In genomic region chr8:44878208-44878607, GRCm38 (mm10) we compare ENCODE assay signal across 24 mouse cellular contexts. TPM values are rescaled to one million over a fixed set of nuclear protein-coding genes. Genes with fewer than 3 reads are reported as not detected.
DNase-seq lines count a peak whose midpoint lies in the region; ATAC-seq and TF ChIP-seq lines count a peak whose summit lies in the region.
"Had no signal": no experiment of that assay in that cellular context is flagged by ENCODE, and none has a peak within 500 bp of the region (broad histone marks: within the 10 kb centered on the region; RNA-seq: fewer than 3 reads in every experiment).

No protein-coding gene starts in this region.

- peak; percentile 87 for ATAC-seq in intestine, embryonic 16.5 days
- no peak for ATAC-seq in forebrain, postnatal 0 days
- ATAC-seq: activated CD4-positive, CD25-positive, alpha-beta regulatory T cell, adult 4 months; forebrain, embryonic 13.5 days; forebrain, embryonic 15.5 days; Patski had no signal

- no peaks in the 10 kb centered on the region for H3K9me3 ChIP-seq in intestine, embryonic 16.5 days (ENCODE audit: control insufficient read depth, low read length)
- H3K9me3 ChIP-seq in forebrain, postnatal 0 days (ENCODE audit: low read length): no peaks in the 10 kb centered on the region
- H3K9me3 ChIP-seq: embryonic facial prominence, embryonic 13.5 days; embryonic facial prominence, embryonic 15.5 days; forebrain, embryonic 13.5 days; forebrain, embryonic 15.5 days had no signal

- no peak for TF ChIP-seq CTCF in forebrain, postnatal 0 days (IDR thresholded peaks at IDR 0.05; ENCODE audit: low read depth)

- H3K36me3 ChIP-seq in intestine, embryonic 16.5 days (ENCODE audit: control insufficient read depth, insufficient read depth, low read length): no peaks in the 10 kb centered on the region
- H3K36me3 ChIP-seq in forebrain, postnatal 0 days (ENCODE audit: insufficient read depth): no peaks in the 10 kb centered on the region
- H3K36me3 ChIP-seq: embryonic facial prominence, embryonic 13.5 days; embryonic facial prominence, embryonic 15.5 days; forebrain, embryonic 15.5 days had no signal

- WGBS in intestine, embryonic 16.5 days: 43% methylated on average over 3 of the region's 3 CpGs
- 52% methylated on average over 3 of the region's 3 CpGs for WGBS in forebrain, postnatal 0 days

- H3K9ac ChIP-seq in intestine, embryonic 16.5 days (ENCODE audit: low read depth, low read length): no peak overlapping the region
- H3K9ac ChIP-seq in forebrain, postnatal 0 days: no peak overlapping the region
- H3K9ac ChIP-seq: embryonic facial prominence, embryonic 13.5 days; embryonic facial prominence, embryonic 15.5 days; forebrain, embryonic 13.5 days; forebrain, embryonic 15.5 days had no signal

- H3K4me2 ChIP-seq in intestine, embryonic 16.5 days (ENCODE audit: low read depth, low read length): no peak overlapping the region
- H3K4me2 ChIP-seq in forebrain, postnatal 0 days (ENCODE audit: low read depth): no peak overlapping the region
- H3K4me2 ChIP-seq: embryonic facial prominence, embryonic 13.5 days; embryonic facial prominence, embryonic 15.5 days; forebrain, embryonic 13.5 days; forebrain, embryonic 15.5 days had no signal

- no peak overlapping the region for H3K27ac ChIP-seq in intestine, embryonic 16.5 days (ENCODE audit: low read length)
- H3K27ac ChIP-seq in forebrain, postnatal 0 days (ENCODE audit: low read depth, low read length): no peak overlapping the region
- H3K27ac ChIP-seq: embryonic facial prominence, embryonic 13.5 days; embryonic facial prominence, embryonic 15.5 days; forebrain, embryonic 13.5 days; forebrain, embryonic 15.5 days had no signal

- peak; percentile 39 for DNase-seq in heart, adult 11 months
- DNase-seq in heart, adult 8-10 months (ENCODE audit: low spot score): no peak
- DNase-seq in fat pad, adult 2 months (ENCODE audit: extremely low read depth, low read depth, low spot score): peak; percentile 40
- no peak for DNase-seq in frontal cortex, adult 2 months (ENCODE audit: extremely low spot score in 1 of 2, low spot score in 1 of 2)
- DNase-seq in forebrain, postnatal 0 days: no peak
- no peak for DNase-seq in kidney, adult 8-10 months
- DNase-seq: adrenal gland, adult 8-10 months; adrenal gland, postnatal 14 days; cerebellum, adult 11 months; cerebellum, adult 18-20 months; cerebellum, adult 8-10 months; cerebellum, adult 9-11 months; cerebellum, postnatal 14 days; cerebellum, postnatal 36 days; embryo, embryonic 11 days had no signal

- no peak overlapping the region for H3K4me3 ChIP-seq in intestine, embryonic 16.5 days (ENCODE audit: low read length)
- H3K4me3 ChIP-seq in forebrain, postnatal 0 days (ENCODE audit: low read depth, low read length): no peak overlapping the region
- H3K4me3 ChIP-seq: embryonic facial prominence, embryonic 13.5 days; embryonic facial prominence, embryonic 15.5 days; erythroblast, embryonic 14.5 days; forebrain, embryonic 13.5 days; forebrain, embryonic 15.5 days had no signal

- H3K4me1 ChIP-seq in intestine, embryonic 16.5 days (ENCODE audit: control insufficient read depth, insufficient read depth, low read length): 0 out of 2 replicates have a peak, but pooled peaks cover 2% of the 10 kb centered on the region
- H3K4me1 ChIP-seq in forebrain, postnatal 0 days (ENCODE audit: insufficient read depth): no peaks in the 10 kb centered on the region
- H3K4me1 ChIP-seq: forebrain, embryonic 13.5 days; forebrain, embryonic 15.5 days had no signal

- no peaks in the 10 kb centered on the region for H3K27me3 ChIP-seq in intestine, embryonic 16.5 days (replicated peaks; ENCODE audit: control insufficient read depth, insufficient read depth, low read length)
- H3K27me3 ChIP-seq in forebrain, postnatal 0 days (ENCODE audit: insufficient read depth, low read length): no peaks in the 10 kb centered on the region
- H3K27me3 ChIP-seq: embryonic facial prominence, embryonic 13.5 days; embryonic facial prominence, embryonic 15.5 days; forebrain, embryonic 13.5 days; forebrain, embryonic 15.5 days; Patski had no signal

RNA-seq across cellular contexts. Expression of gene Fat1, which starts 57.0 kb away (rescaled TPM):
- total RNA-seq in heart, adult 8-10 months (2022): 10 to 100 TPM; 14.4 to 18.3 (median 16.4) TPM
- 10.8 and 11.4 TPM in 2 replicates for polyA plus RNA-seq in intestine, embryonic 16.5 days (2015; fragmentation: Nextera tagmentation; extraction: Ambion mirVana)
- polyA plus RNA-seq in frontal cortex, adult 2 months (2012; rRNA removed): 50.4 and 54.5 TPM in 2 replicates
- total RNA-seq in forebrain, postnatal 0 days (2014; rRNA removed): 47.0 and 66.7 TPM in 2 replicates
- 6.4 and 8.0 TPM in 2 replicates for polyA plus RNA-seq in forebrain, postnatal 0 days (2015; fragmentation: Nextera tagmentation; extraction: Ambion mirVana)
- total RNA-seq: common myeloid progenitor, adult 5-6 weeks had no signal

Comparison
In these comparisons a context has a peak if more than half of its experiments do, and no peak if none do; other contexts are left out.
1. DNase-seq: peak in heart, adult 11 months (single experiment) and fat pad, adult 2 months (single experiment); none in heart, adult 8-10 months (single experiment), frontal cortex, adult 2 months (0 of 2), forebrain, postnatal 0 days (single experiment) and kidney, adult 8-10 months (0 of 2).